Mouse (Mus musculus): Measurements from ENCODE around the gene Stambpl1. TPM values are rescaled to one million over a fixed set of nuclear protein-coding genes. Genes with fewer than 3 reads are reported as not detected.
"Not testable (repeated sequence)": the region's sequence is repeated elsewhere in the genome, so short reads cannot be mapped to it uniquely, and the experiment has no call there.

Stambpl1 gene
- polyA plus RNA-seq, 1 experiment from 2014 or later: 3.6 TPM

DNA sequence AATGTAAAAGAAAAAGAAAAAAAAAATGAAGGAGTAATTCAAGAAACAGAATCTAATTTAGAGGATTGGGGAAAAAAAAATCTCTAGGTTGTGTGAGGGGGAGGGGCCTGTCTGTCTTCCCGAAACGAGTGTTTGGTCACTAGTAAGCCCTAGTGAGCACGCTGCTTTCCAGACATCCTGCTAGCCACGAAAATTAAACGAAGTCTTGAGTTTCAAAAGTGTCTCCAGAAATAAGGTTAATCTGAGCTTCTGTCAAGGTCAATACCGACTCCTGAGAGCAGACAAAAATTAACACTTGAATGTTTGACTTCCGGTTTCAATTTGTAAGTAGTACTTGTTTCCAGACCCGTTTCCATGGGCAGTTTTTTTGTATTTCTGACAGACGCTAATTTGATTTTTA lies 1.1 kb downstream of the Stambpl1 start:
- no peaks in the 10 kb centered on the region for H3K9me3 ChIP-seq (ENCODE audit: control insufficient read depth, low read length)
- no peak overlapping the region for H3K9ac ChIP-seq (ENCODE audit: low read depth, low read length)
- ATAC-seq (ENCODE audit: low FRiP score) (no peak), DNase-seq (ENCODE audit: low spot score) (peak; percentile 47)
- WGBS: 9% methylated on average over 9 of the region's 9 CpGs
- no peak overlapping the region for H3K27ac ChIP-seq (ENCODE audit: low read depth, low read length)
- H3K4me3 ChIP-seq (ENCODE audit: low read depth, low read length): peak overlapping the region; percentile 63; the same call in 1 of the 2 replicates
- no peaks in the 10 kb centered on the region for H3K4me1 ChIP-seq (replicated peaks; ENCODE audit: control insufficient read depth, insufficient read depth, low read length)
- 0 out of 2 replicates have a peak, but pooled peaks cover 2% of the 10 kb centered on the region for H3K27me3 ChIP-seq (ENCODE audit: control insufficient read depth, insufficient read depth, low read length)
- peak overlapping the region; percentile 94 for H3K4me2 ChIP-seq (replicated peaks; ENCODE audit: low read depth, low read length)
- no peaks in the 10 kb centered on the region for H3K36me3 ChIP-seq (ENCODE audit: control insufficient read depth, insufficient read depth, low read length)

GRCm38 (mm10) chr19:34193683-34194082 lies 1.7 kb downstream of the Stambpl1 start:
- Histone ChIP-seq H3K4me2 (replicated peaks; ENCODE audit: low read depth, low read length) (peak overlapping the region; percentile 94), H3K9ac (ENCODE audit: low read depth, low read length) (no peak overlapping the region), H3K9me3 (ENCODE audit: control insufficient read depth, low read length) (no peaks in the 10 kb centered on the region), H3K27me3 (ENCODE audit: control insufficient read depth, insufficient read depth, low read length) (0 out of 2 replicates have a peak, but pooled peaks cover 2% of the 10 kb centered on the region), H3K4me3 (ENCODE audit: low read depth, low read length) (no peak overlapping the region), H3K4me1 (replicated peaks; ENCODE audit: control insufficient read depth, insufficient read depth, low read length) (no peaks in the 10 kb centered on the region), H3K27ac (ENCODE audit: low read depth, low read length) (no peak overlapping the region), H3K36me3 (ENCODE audit: control insufficient read depth, insufficient read depth, low read length) (no peaks in the 10 kb centered on the region)
- ATAC-seq (ENCODE audit: low FRiP score): no peak
- DNase-seq (ENCODE audit: low spot score): no peak
- 56% methylated on average over 9 of the region's 9 CpGs for WGBS

GRCm38 (mm10) chr19:34194132-34194745 lies 2.2 kb downstream of the Stambpl1 start:
- H3K36me3 ChIP-seq (ENCODE audit: control insufficient read depth, insufficient read depth, low read length): no peaks in the 10 kb centered on the region
- H3K27ac ChIP-seq (ENCODE audit: low read depth, low read length): no peak overlapping the region
- H3K27me3 ChIP-seq (ENCODE audit: control insufficient read depth, insufficient read depth, low read length): 0 out of 2 replicates have a peak, but pooled peaks cover 2% of the 10 kb centered on the region
- no peaks in the 10 kb centered on the region for H3K4me1 ChIP-seq (replicated peaks; ENCODE audit: control insufficient read depth, insufficient read depth, low read length)
- 84% methylated on average over 6 of the region's 6 CpGs for WGBS
- no peak for DNase-seq (ENCODE audit: low spot score)
- H3K4me3 ChIP-seq (ENCODE audit: low read depth, low read length): no peak overlapping the region
- no peak overlapping the region for H3K4me2 ChIP-seq (replicated peaks; ENCODE audit: low read depth, low read length)
- no peak overlapping the region for H3K9ac ChIP-seq (ENCODE audit: low read depth, low read length)
- ATAC-seq (ENCODE audit: low FRiP score): no peak
- H3K9me3 ChIP-seq (ENCODE audit: control insufficient read depth, low read length): no peaks in the 10 kb centered on the region

DNA sequence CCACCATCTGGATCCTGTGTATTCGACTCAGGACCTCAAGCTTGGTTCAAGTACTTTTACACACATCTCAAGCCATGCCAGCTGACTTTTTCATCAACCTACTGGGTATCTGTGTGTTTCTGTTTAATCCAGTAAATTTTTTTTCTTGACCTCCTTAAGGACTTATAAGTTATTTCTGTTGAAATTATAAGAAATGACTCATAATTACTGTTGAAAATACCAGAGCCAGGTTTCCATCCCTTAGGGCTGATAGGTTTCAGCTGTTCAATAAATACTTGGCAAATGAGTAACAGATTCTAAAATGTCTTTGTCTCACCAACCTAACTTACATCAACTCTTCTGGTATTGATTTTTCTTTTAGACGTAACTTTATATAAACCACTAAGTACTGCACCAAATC lies 3.0 kb downstream of the Stambpl1 start:
- DNase-seq (ENCODE audit: low spot score): no peak

DNA sequence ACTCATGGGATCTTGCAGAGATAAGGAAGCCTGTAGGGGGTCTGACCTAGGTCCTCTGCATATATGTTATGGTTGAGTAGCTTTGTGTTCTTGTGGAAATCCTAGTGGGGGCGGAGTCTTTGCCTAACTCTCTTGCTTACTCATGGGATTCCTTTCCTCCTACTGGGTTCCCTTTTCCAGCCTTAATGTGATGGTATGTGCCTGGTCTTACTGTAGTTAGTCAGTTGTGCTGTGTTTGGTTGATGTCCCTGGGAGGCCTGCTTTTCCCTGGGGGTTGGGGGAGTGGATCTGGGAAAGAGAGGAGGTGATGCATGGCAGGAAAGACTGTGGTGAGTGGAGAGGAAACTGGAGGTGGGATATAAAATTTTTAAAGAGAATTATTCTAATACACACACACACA lies 6.0 kb downstream of the Stambpl1 start:
- Histone ChIP-seq H3K9ac (ENCODE audit: low read depth, low read length) (no peak overlapping the region), H3K4me3 (ENCODE audit: low read depth, low read length) (no peak overlapping the region), H3K36me3 (ENCODE audit: control insufficient read depth, insufficient read depth, low read length) (no peaks in the 10 kb centered on the region), H3K27me3 (ENCODE audit: control insufficient read depth, insufficient read depth, low read length) (no peaks in the 10 kb centered on the region), H3K4me2 (replicated peaks; ENCODE audit: low read depth, low read length) (no peak overlapping the region), H3K27ac (ENCODE audit: low read depth, low read length) (no peak overlapping the region), H3K4me1 (replicated peaks; ENCODE audit: control insufficient read depth, insufficient read depth, low read length) (no peaks in the 10 kb centered on the region), H3K9me3 (ENCODE audit: control insufficient read depth, low read length) (no peaks in the 10 kb centered on the region)
- DNase-seq (ENCODE audit: low spot score) (no peak), ATAC-seq (ENCODE audit: low FRiP score) (no peak)
- 78% methylated on average over 1 of the region's 1 CpGs for WGBS

More for the DNA sequence above, 3.0 kb downstream of the Stambpl1 start:
- WGBS: 80% methylated on average over 2 of the region's 2 CpGs
- H3K9ac ChIP-seq (ENCODE audit: low read depth, low read length): no peak overlapping the region
- H3K4me2 ChIP-seq (replicated peaks; ENCODE audit: low read depth, low read length): no peak overlapping the region
- no peaks in the 10 kb centered on the region for H3K9me3 ChIP-seq (ENCODE audit: control insufficient read depth, low read length)
- no peak overlapping the region for H3K27ac ChIP-seq (ENCODE audit: low read depth, low read length)
- H3K36me3 ChIP-seq (ENCODE audit: control insufficient read depth, insufficient read depth, low read length): no peaks in the 10 kb centered on the region
- H3K4me1 ChIP-seq (replicated peaks; ENCODE audit: control insufficient read depth, insufficient read depth, low read length): no peaks in the 10 kb centered on the region
- H3K4me3 ChIP-seq (ENCODE audit: low read depth, low read length): no peak overlapping the region
- no peak for ATAC-seq (ENCODE audit: low FRiP score)
- H3K27me3 ChIP-seq (ENCODE audit: control insufficient read depth, insufficient read depth, low read length): 0 out of 2 replicates have a peak, but pooled peaks cover 2% of the 10 kb centered on the region

GRCm38 (mm10) chr19:34198901-34199300 lies 6.9 kb downstream of the Stambpl1 start:
- Histone ChIP-seq H3K27me3 (ENCODE audit: control insufficient read depth, insufficient read depth, low read length) (no peaks in the 10 kb centered on the region), H3K4me1 (replicated peaks; ENCODE audit: control insufficient read depth, insufficient read depth, low read length) (no peaks in the 10 kb centered on the region), H3K9me3 (ENCODE audit: control insufficient read depth, low read length) (no peaks in the 10 kb centered on the region), H3K4me3 (ENCODE audit: low read depth, low read length) (no peak overlapping the region), H3K27ac (ENCODE audit: low read depth, low read length) (no peak overlapping the region), H3K4me2 (replicated peaks; ENCODE audit: low read depth, low read length) (no peak overlapping the region), H3K9ac (ENCODE audit: low read depth, low read length) (no peak overlapping the region), H3K36me3 (ENCODE audit: control insufficient read depth, insufficient read depth, low read length) (no peaks in the 10 kb centered on the region)
- 85% methylated on average over 4 of the region's 4 CpGs for WGBS
- ATAC-seq (ENCODE audit: low FRiP score) (no peak), DNase-seq (ENCODE audit: low spot score) (no peak)

- no peak for ATAC-seq (ENCODE audit: low FRiP score)
- Histone ChIP-seq H3K4me3 (ENCODE audit: low read depth, low read length) (no peak overlapping the region), H3K36me3 (ENCODE audit: control insufficient read depth, insufficient read depth, low read length) (no peaks in the 10 kb centered on the region), H3K4me2 (replicated peaks; ENCODE audit: low read depth, low read length) (no peak overlapping the region), H3K9ac (ENCODE audit: low read depth, low read length) (no peak overlapping the region), H3K27ac (ENCODE audit: low read depth, low read length) (no peak overlapping the region), H3K27me3 (ENCODE audit: control insufficient read depth, insufficient read depth, low read length) (no peaks in the 10 kb centered on the region), H3K4me1 (replicated peaks; ENCODE audit: control insufficient read depth, insufficient read depth, low read length) (no peaks in the 10 kb centered on the region), H3K9me3 (ENCODE audit: control insufficient read depth, low read length) (no peaks in the 10 kb centered on the region)
- no peak for DNase-seq (ENCODE audit: low spot score)
- WGBS: 73% methylated on average over 2 of the region's 2 CpGs
Measured at GRCm38 (mm10) chr19:34199488-34199887, 7.5 kb downstream of the Stambpl1 start.

DNA sequence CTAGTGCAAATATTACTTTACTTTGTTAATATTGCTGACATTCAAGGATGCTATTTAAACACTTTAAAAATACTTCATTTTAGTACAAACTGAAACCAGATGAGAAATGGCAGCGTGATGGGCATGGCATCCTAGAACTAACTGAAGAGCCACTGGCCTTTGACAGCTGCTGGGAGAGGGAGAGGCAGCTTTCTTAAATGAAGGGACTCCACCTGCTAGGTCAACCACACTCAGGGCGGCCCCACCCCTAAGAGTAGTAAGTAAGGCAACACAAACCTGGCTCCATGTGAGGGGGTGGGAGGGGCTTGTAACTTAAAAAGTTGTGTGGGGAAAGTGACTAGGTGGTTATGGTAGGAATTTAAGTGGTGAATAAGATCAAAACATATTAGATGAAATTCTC lies 10.6 kb downstream of the Stambpl1 start:
- no peak for ATAC-seq (ENCODE audit: low FRiP score)
- H3K36me3 ChIP-seq (ENCODE audit: control insufficient read depth, insufficient read depth, low read length): no peaks in the 10 kb centered on the region
- 71% methylated on average over 2 of the region's 2 CpGs for WGBS
- no peaks in the 10 kb centered on the region for H3K4me1 ChIP-seq (replicated peaks; ENCODE audit: control insufficient read depth, insufficient read depth, low read length)
- H3K27ac ChIP-seq (ENCODE audit: low read depth, low read length): no peak overlapping the region
- H3K4me2 ChIP-seq (replicated peaks; ENCODE audit: low read depth, low read length): no peak overlapping the region
- no peak overlapping the region for H3K4me3 ChIP-seq (ENCODE audit: low read depth, low read length)
- DNase-seq (ENCODE audit: low spot score): no peak
- H3K9ac ChIP-seq (ENCODE audit: low read depth, low read length): no peak overlapping the region
- no peaks in the 10 kb centered on the region for H3K9me3 ChIP-seq (ENCODE audit: control insufficient read depth, low read length)
- H3K27me3 ChIP-seq (ENCODE audit: control insufficient read depth, insufficient read depth, low read length): no peaks in the 10 kb centered on the region

GRCm38 (mm10) chr19:34206128-34206527 lies 14.1 kb downstream of the Stambpl1 start:
- H3K27ac ChIP-seq (ENCODE audit: low read depth, low read length); DNase-seq (ENCODE audit: low spot score); H3K36me3 ChIP-seq (ENCODE audit: control insufficient read depth, insufficient read depth, low read length); H3K4me3 ChIP-seq (ENCODE audit: low read depth, low read length); H3K9ac ChIP-seq (ENCODE audit: low read depth, low read length); H3K4me2 ChIP-seq (replicated peaks; ENCODE audit: low read depth, low read length); H3K9me3 ChIP-seq (ENCODE audit: control insufficient read depth, low read length); H3K4me1 ChIP-seq (replicated peaks; ENCODE audit: control insufficient read depth, insufficient read depth, low read length); ATAC-seq (ENCODE audit: low FRiP score); H3K27me3 ChIP-seq (ENCODE audit: control insufficient read depth, insufficient read depth, low read length): not testable (repeated sequence)
- WGBS: 91% methylated on average over 3 of the region's 4 CpGs
